Mouse (Mus musculus): ENCODE data around the gene Unc119.

The Unc119 gene

DNA sequence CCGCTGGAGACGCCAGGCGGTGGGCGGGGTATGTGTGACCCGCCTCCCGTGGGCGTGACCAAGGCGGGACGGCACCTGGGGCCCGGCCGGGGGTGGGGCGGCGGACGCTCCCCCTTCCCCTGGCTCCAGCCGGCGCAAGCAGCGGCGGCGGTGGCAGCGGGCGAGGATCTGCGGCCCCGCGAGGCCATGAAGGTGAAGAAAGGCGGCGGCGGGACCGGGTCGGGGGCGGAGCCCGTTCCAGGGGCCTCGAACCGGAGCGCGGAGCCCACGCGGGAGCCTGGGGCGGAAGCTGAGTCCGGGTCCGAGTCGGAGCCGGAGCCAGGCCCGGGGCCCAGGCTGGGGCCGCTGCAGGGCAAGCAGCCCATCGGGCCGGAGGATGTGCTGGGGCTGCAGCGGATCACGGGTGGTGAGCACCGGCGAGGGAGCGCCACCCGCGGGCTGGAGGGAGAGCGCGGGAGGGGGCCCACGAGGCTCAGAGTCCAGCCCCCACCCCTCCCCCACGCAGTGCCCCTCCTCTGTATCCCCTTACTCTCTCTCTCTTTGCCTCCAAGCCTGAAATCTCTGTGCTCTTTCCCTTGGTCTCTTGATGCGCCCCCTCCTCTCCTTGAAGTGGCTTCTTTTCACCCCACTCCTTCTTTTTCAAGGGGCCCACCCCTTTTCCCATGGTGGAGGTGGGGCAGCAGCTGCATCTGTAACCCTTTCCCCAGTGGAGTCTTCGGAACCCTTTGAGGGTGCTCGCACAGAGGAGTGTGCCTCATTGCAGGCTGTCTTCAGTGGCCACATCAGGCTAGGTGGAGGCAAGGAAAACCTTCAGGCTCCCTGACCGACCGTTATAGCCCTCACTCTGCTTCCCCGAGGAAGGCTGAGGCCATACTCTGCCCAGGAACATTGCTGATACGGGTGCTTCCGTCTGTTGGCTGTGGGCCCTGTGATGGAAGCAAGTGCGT lies at the start of gene Unc119:
TSS of gene Unc119 (plus strand) at position 102 of the 947 bp plus-strand sequence.
- peak; percentile 79 to 89 for DNase-seq

DNA sequence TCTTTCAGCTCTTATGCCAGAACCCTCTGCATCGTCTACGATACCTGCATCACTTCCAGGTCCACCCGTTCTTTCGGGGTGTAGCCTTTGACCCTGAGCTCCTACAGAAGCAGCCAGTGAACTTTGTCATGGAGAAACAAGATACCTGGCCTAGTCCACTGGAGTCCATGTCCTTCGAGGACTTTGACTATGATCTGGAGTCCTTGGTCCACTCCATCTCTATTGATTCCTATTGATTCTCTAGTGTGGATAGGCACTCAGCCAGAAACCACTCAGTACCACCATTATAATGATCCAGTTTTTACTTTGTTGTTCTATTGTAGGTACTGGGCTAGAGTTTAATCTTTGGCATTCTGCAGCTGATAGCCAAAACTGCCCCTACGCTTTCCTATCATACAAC lies 48.7 kb upstream of the Unc119 start:
- no peak for DNase-seq

DNA sequence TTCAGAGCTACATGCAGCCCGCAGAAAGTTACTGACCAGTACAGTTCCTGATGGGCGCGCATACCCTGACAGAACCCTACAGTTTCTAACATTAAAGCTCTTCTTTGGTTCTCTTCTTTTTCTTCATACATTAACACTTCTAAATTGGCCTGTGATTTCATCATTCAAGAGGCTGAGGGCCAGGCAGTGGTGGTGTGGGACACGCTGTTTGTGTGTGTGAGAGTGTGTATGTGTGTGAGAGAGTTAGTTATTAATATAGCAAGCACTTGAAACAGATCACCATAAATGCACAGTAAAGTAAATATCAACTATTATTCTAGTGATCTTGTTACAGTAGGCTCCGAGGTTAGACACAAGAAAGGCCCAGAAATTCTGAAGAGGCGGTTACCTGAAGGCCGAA lies 42.4 kb upstream of the Unc119 start:
- DNase-seq, result no peak

DNA sequence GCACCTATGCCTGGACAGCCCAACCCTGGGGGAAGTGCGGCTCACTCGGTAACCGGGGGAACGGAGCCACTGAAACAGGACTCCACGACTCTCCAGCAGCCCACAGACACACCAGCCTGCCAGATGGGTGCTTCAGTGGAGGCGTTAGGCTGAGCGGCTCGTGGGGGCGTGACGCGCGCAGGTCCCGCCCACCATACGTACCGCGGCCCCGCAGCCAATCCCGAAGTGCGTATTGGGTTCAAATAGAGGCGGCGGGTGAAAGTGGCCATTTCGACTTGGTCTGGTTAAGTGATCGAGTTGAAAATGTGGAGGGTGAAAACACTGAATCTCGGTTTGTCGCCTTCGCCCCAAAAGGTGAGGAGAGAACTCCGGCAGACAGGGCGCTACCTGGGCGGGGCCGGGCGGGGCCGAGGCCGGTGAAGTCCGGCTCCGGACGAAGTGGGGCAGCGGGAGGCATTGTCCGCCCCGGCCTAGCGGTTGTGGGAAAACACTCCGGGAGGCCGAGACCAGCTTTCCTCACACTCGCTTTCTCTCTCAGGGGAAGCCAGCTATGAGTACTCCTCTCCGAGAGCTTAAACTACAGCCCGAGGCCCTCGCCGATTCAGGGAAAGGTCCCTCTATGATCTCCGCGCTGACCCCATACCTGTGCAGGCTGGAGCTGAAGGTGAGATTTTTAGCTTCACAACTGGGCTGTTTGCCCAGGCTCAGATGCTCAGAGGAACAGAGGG lies 41.8 kb upstream of the Unc119 start, which contains the start of gene Spag5:
TSS of gene Spag5 (plus strand) at position 173 of the 728 bp plus-strand sequence.
- DNase-seq, result peak; percentile 91 to 93

DNA sequence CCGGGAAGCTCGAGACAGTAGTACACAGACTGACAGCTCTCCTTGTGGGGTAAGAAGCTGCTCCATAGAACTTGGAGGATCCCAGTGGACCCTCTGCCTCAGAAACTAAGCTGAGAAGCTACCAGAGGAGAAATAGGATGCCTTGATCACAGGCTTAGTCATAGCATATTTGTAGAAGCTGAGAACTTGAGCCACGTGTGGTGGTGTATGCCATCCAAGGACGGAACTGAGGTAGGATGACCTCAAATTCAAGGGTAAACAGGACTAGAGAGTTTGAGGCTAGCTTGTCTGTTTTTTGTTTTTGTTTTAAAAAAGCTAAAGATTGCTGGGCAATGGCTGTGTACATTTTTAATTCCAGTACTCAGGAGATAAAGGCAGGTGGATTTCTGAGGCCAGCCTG lies 38.0 kb upstream of the Unc119 start:
- no peak for DNase-seq

DNA sequence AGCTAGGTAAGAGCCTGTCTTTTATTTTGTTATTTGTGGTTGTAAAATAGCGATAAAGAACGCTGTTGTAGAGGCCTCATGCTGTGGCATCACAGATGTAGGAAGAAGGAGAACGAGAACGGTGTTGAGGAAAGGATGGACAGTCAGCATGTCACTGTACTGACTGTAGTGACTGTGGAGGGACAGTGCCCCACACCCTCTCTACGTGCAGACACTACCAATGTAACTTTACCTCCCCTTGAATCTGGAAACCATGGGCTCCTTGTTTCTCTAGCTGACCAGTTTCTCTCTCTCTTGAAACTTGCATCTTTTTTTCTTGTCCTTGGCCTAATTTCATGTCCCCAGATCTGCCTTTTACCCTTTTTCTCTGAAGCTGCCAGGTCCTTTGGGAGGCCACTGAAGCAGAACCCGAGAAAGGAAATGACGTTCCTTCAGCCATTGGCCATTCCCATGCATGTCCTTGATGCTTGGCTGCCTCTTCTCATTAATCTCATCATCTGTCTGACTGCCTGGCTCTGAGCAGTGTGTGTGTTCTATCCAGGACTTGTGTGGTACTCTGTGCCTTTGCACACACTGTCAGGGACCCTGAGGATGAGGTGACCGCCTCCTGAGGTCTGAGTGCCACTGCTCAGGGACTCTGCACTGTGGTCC lies 32.3 kb upstream of the Unc119 start:
- DNase-seq, result peak in 1 of 2 experiments; percentile 19

DNA sequence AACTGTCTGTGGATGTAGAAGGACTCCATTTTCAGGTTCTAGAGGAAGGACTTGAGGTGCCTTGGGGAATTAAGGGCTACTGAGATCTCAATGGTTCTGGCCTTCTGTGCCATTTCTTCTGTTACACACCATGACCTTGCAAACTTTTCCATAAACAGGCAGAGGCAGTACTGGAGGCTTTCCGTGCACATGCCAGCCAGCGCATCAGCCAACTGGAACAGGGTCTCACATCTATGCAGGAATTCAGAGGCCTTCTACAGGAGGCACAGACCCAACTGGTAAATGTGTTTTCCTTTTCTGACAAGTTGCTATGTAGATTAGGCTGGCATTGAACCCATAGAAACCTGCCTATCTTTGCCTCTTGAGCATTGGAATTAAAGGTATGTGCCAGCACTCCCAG lies 29.6 kb upstream of the Unc119 start:
- no peak for DNase-seq

DNA sequence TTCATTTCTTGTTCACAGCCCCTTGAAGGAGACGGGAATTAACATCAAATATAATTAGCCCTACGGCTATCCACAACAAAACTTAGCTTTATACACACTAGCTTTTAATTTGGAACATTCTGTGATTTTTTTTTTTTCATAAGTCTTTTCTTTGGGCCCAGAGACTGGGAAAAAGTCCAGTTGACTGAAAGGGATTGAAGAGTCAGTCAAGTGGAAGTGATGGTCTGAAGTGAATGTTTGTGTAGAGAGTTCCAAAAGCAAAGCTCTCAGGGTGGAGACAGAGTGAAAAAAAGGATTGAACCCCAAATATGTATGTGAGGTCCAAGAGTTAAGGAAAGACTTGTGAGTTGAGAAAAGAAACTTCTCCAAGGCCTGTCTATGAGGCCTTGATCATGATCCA lies 24.9 kb upstream of the Unc119 start:
- no peak for DNase-seq

DNA sequence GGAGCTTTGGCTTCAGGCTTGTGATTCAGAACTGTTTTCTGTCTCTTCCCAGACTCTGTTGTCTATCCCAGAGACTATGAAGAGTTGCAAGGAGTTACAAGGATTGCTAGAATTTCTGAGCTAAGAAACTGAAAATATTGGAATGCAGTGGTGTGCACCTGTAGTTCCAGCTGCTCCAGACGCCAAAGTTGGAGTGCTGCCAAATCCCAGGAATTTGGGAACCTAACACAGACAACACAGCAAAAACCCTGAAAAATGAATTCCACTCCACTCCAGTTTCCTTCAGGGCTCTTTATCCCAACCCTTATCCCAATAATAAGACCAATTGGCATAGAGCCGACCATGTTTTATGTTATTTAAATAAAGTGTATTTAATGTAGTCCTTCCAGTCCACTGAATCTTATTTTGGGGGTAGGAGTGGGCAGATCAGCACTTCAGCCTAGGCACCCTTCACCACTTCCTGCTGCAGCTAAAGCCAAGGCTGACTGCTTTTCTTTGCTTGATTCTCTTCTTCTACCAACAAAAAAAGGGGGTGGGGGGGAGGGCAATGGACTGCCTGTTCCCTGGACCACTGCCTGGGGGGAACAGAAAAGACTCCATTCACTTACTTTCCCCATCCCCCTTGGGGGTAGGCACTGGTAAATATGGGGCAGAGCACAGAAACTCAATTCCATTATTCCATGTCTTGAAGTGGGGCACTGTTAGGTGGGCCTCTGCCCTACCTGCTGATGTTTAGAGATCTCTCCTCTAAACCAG lies 21.0 kb upstream of the Unc119 start:
- peak; percentile 16 to 30 for DNase-seq

DNA sequence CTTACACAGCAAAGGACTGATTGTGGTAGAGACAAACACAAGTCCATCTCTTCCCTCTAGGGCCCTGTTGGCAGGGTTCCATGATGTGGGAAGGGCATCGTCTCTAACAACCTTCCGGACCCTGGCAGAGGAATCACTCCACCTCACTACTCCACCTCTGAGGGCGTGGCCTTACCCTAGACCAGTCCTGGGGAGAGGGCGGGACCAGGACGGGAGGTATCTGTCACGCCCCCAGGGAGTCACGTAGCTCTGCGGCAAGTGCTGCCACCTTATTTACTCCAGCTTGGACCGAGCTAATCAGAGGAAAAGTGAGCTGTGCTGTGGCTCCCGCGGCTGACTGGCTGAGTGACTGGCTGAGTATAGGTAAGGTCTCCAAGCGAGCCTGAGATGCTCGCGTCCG lies 20.4 kb upstream of the Unc119 start, which contains the start of gene Aldoc:
TSS of gene Aldoc (plus strand) at position 109 of the 400 bp plus-strand sequence.
- peak; percentile 92 to 97 for DNase-seq

DNA sequence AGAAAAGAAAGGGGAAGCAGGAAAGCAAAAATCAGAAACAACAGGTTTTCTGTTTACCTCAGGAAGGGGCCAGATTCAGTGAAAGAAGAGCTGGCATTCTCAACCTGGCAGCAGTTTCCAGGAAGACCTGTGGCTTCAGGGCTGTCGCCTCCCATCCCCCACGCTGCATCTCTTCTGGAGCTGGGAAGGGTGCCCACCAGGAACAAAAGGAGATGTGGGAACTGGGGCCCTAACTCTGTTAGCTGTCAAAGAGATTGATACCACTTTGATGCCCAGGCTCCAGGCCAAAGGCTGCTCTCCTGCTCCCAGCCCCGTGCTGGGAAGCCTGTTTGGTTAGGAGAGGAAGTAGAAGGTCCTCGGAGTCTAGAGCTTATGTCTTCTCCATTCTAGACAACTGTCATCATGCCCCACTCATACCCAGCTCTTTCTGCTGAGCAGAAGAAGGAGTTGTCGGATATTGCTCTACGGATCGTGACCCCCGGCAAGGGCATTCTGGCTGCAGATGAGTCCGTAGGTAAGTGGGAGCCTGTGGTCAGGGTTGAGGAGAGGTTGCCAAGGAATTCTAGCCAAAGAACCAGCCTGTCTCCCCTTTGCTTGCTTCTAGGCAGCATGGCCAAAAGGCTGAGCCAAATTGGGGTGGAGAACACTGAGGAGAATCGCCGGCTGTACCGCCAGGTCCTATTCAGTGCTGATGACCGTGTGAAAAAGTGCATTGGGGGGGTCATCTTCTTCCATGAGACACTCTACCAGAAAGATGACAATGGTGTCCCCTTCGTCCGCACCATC lies 19.1 kb upstream of the Unc119 start:
- DNase-seq, result peak in 1 of 2 experiments; percentile 28

DNA sequence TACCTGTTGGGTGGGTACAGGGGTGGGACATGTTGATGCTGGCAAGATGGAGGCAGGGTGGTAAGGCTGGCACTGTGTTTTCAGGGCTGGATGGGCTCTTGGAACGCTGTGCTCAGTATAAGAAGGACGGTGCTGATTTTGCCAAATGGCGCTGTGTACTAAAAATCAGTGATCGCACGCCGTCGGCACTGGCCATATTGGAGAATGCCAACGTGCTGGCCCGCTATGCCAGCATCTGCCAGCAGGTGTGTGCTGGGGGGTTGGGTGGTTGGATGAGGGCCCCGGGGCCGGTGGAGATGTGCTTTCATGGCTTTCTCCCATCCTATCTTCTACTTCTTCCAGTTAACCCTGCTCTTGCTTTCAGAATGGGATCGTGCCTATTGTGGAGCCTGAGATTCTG lies 18.3 kb upstream of the Unc119 start:
- DNase-seq, result peak in 1 of 2 experiments; percentile 36

DNA sequence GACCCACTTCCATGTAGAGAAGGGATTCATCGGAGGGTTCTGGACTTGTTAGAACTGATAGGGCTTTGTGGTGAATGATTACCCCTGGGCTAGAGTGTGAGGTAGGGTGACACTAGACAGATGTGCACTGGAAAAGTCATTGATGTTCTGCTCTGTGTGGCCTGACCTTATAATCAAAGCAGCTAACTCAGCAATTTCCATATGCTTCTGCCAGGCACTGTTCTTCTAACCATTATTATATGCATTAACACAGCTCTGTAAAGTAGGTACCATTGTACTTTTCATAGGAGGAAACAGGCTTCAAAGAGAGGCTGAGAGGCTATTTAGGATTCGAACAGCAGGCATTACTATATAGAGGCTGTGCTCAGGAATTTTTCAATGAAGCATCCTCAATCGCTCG lies 16.1 kb upstream of the Unc119 start:
- DNase-seq, result no peak

DNA sequence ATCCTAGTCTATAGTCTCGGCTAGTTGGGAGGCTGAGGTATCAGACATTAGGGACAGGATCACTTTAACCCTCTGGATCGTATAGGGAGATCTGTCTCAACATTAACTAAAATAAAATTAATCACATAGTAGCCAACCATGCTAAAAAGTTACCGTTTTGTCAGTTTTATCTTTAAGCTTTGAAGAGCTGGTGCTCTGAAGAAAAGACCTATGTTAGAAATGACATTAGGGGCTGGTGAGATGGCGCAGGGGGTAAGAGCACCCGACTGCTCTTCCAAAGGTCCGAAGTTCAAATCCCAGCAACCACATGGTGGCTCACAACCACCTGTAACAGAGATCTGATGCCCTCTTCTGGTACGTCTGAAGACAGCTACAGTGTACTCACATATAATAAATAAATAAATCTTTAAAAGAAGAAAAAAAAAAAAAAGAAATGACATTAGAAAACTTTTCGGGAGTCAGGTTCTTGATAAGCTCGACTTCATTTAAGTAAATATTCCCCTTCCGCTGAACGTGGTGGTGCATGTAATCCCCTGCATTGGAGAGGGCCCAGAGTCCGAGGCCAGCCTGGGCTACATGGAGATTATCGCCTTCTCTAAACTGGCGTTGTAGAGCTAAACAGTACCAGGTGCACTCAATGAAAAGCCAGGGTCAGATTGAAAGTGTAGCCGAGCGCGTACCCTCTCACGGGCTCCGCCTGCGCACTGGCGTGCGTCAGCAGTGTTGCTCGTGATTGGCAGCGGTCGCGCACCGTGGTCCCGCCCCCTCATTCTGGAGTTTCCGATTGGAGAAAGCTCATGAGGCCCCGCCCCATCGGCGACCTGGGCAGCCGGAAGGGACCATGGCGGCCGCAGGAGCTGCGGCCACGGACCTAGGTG lies 15.4 kb upstream of the Unc119 start, which contains the start of gene Pigs:
TSS of gene Pigs (plus strand) at position 782 of the 878 bp plus-strand sequence.
- DNase-seq, result peak; percentile 99

DNA sequence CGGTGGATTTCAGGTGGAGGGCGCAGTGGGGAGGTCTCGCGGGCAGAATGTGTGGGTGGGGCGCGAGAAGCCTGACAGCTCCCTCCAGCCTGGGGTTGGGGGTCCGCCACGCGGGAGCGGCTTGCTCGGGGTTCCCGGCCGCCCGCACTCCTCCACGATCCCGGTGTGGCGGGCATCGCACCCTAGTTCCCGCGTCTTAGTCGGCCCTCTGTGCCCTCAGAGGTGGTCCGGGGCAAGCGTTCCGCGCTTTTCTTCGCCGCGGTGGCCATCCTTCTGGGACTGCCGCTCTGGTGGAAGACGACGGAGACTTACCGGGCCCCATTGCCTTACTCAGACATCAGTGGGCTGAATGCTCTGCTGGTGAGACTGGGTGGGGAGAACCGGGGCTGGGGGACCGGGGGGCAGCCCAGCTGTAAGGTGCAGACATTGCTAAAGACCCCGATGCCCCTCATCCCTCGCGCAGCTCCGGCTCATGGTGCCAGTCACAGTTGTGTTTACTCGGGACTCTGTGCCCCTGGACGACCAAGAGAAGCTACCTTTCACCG lies 14.7 kb upstream of the Unc119 start:
- DNase-seq, result peak; percentile 20 to 39

DNA sequence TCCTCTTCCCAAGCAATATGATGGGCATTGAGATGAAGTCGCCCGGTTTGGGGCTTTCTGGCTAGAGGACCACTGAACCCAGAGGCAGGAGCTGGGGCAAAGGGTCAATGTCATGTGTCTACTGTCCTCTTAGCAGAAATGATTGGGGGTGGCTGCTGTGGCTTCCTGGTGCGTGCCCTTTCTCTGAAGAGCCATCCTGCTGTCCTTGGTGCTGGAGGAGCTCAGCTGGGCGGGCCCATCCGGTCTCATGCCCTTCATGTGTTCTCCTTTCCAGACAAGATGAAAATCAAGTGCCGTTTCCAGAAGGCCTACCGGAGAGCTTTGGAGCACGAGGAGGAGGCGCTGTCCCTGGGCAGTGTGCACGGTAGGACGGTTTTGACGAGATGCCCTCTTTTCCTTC lies 10.6 kb upstream of the Unc119 start:
- DNase-seq, result no peak

DNA sequence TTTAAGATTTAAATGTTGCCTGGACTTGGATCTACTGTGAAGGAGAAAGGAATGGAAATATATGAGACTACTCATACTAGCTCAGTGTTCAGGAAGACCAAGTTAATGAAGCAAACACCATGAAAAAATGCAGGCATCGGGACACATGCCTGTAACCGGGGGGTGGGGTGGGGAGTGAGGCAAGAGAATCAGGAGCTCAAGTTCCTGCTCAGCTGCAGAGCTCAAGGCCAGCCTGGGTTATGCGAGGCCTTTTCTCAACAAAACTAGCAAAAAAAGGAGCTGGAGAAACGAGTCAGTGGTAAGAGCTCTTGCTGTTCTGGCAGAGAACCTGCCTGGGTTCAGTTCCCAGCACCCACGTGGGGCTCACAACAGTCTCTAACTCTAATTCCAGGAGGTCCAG lies 9.3 kb upstream of the Unc119 start:
- DNase-seq, result no peak

DNA sequence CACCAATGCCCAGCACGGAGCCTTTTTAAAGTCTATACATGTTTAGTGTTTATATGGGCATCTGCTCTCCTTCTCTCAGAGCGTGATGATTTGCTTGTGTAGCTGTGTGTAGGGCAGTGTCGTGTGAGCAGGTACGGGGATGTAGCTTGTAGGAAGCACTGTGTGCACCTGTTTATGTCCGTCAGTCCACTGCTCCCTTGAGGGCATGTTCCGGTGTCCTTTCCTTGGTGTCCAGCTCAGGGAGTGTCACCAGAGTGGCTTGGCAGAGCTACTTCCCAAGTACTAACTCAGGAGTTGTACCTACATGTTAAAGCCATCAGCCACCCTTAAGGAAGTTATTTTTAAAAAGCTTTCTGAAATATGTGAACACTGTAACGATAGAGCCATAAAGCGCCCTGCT lies 6.2 kb upstream of the Unc119 start:
- DNase-seq, result no peak

DNA sequence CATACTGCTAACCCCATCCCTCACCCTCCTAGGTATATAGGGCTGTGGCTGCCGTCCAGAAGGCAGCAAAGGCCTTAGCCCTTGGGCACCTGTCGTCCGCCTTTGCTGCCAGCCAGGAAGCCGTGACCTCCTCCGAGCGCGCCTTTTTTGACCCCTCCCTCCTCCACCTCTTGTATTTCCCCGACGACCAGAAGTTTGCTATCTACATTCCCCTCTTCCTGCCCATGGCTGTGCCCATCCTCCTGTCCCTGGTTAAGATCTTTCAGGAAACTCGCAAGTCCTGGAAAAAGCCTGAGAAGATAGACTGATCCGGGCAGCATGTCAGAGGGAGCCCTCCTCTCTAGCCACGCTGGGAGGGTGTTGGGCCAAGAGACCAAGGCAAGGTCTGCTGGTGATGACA lies 1.6 kb upstream of the Unc119 start:
- DNase-seq, result peak in 1 of 2 experiments; percentile 34

DNA sequence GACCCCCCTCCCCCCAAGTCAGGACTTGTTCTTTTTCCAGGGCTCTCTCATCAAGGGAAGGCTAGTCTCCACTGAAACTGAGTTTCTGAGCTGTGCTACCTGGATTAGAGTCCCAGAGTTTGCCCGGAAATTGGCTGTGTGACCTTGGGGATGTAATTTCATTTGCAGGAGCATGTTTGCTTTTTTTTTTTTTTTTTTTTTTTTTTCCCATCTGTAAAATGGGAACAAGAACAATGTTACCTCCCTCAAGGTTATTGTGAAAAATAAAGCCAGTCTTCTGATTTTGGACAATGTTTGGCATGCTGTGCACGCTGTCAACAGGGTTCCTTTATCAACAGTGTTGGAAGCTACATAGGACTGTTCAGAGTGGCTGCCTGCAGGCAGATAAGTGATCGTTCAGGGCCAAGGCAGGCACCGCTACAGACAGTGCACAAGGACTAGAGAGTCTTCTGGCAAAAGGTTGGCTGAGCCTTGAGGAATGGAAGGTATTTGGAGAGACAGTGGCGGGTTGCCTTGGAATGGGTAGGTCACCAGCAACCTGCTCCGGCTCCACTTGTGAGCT lies 1.1 kb downstream of the Unc119 start:
- DNase-seq, result no peak

Data from kidney, postnatal 25 days (tissue).